Mouse (Mus musculus) G1E (cell line): ENCODE results near the gene Htr6.

Experiments
- CTCF ChIP-seq: IDR thresholded peaks from 2 replicates; pipeline ENCODE4 v1.5.1; 2012; ENCODE audit warnings: low read depth, low read length, inconsistent platforms, mixed read lengths
- GATA1 ChIP-seq: IDR thresholded peaks from 2 replicates; pipeline ENCODE4 v1.6.1; 2012; ENCODE audit warnings: borderline replicate concordance, low read length, inconsistent platforms, mixed read lengths
- POLR2AphosphoS5 ChIP-seq: IDR thresholded peaks from 2 replicates; pipeline ENCODE4 v1.6.1; 2012; ENCODE audit warnings: low read depth, low read length, inconsistent platforms; ENCODE audit not compliant: insufficient replicate concordance
- TAL1 ChIP-seq: conservative IDR thresholded peaks from 2 replicates; pipeline ENCODE4 v1.6.1; 2012; ENCODE audit warnings: low read depth, low read length, inconsistent platforms, mixed read lengths

DNA sequence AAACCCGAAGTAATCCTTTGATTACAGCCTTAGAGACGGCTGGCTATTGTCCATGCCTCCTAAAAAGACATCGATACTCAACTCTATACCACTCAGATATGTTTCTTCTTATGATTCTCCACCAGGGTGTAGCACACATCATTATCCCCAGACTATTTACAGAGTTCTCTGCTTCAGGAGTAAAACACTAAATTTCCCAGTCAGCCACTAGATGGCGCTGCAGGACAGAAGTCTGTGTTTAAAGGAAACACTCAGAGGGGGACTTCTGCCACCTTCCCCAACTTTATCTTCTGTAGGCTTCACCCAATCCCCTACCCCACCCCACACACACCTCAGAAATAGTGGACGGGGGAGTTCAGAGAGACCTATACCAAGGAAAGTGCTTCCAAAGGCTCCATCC is 10.7 kb upstream of the Htr6 start:
- TF ChIP-seq CTCF (peak; percentile 62), TAL1 (no peak), POLR2AphosphoS5 (no peak), GATA1 (no peak)
